ENCODE assay signal across 10 mouse cellular contexts in the genomic region with DNA sequence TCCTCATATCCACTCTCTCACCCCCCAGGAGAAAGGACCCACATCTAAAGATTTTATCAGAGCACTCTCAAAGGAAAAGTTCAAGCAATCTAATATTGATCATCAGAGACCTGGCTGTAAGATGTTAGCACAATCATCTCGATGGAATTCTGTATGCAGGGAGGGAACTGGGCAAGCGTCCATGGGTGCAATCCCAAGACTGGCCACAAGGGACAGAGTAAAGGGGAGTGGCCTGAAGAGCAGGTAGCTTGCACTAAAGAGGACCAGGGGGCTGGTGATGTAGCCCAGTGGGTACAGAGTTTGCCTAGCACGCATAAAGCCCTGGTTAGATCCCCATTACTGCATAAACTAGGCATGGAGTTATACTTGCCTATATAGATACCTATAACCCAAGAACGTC.
DNase-seq lines count a peak whose midpoint lies in the region; ATAC-seq and TF ChIP-seq lines count a peak whose summit lies in the region.
"Had no signal": no experiment of that assay in that cellular context is flagged by ENCODE, and none has a peak within 500 bp of the region (broad histone marks: within the 10 kb centered on the region; RNA-seq: fewer than 3 reads in every experiment).

No protein-coding gene starts in this region.

- no peaks in the 10 kb centered on the region for H3K36me3 ChIP-seq in liver, embryonic 13.5 days
- H3K36me3 ChIP-seq: heart, embryonic 13.5 days; neural tube, embryonic 12.5 days had no signal

- H3K9me3 ChIP-seq in liver, embryonic 13.5 days (replicated peaks) = peaks cover 5% of the 10 kb centered on the region; the same call in 1 of the 2 replicates

- H3K27me3 ChIP-seq in liver, embryonic 13.5 days = peaks cover 29% of the 10 kb centered on the region

- H3K4me3 ChIP-seq in layer of hippocampus, adult 2 months = no peak overlapping the region
- no peak overlapping the region for H3K4me3 ChIP-seq in liver, embryonic 13.5 days (replicated peaks)
- H3K4me3 ChIP-seq: heart, embryonic 13.5 days; neural tube, embryonic 12.5 days had no signal

- TF ChIP-seq CTCF in layer of hippocampus, adult 2 months (conservative IDR thresholded peaks at IDR 0.05) = peak; percentile 83

- peak in 1 of 2 experiments; percentile 70 for DNase-seq in layer of hippocampus, adult 2 months (ENCODE audit: low spot score in 2 of 2)
- DNase-seq in layer of hippocampus, adult 9-11 months = no peak
- DNase-seq in Muller cell, postnatal 12 days (ENCODE audit: inconsistent ontology term) = peak; percentile 64
- DNase-seq in c-Kit-positive CD71-positive TER-119-positive erythroid progenitor cells, embryonic 14.5 days (ENCODE audit: low spot score) = peak; percentile 60
- DNase-seq in gastrocnemius, adult 8-10 months (ENCODE audit: low spot score in 2 of 2) = peak; percentile 43 to 53
- peak; percentile 31 for DNase-seq in liver, embryonic 13.5 days
- DNase-seq in retina, postnatal 7 days (ENCODE audit: low read depth, low spot score) = peak; percentile 56
- peak; percentile 19 for DNase-seq in yolk sac, embryonic 10.5 days (ENCODE audit: low spot score)

- WGBS in liver, embryonic 13.5 days (ENCODE audit: insufficient replicate concordance) = 22% methylated on average over 4 of the region's 4 CpGs

- no peak overlapping the region for H3K4me2 ChIP-seq in liver, embryonic 13.5 days
- H3K4me2 ChIP-seq: heart, embryonic 13.5 days; neural tube, embryonic 12.5 days had no signal

- no peak overlapping the region for H3K9ac ChIP-seq in liver, embryonic 13.5 days
- H3K9ac ChIP-seq: heart, embryonic 13.5 days; neural tube, embryonic 12.5 days had no signal

- ATAC-seq in liver, embryonic 13.5 days (ENCODE audit: low read depth) = peak; percentile 39; the same call in 1 of the 2 replicates

- H3K27ac ChIP-seq in layer of hippocampus, adult 2 months = no peak overlapping the region
- no peak overlapping the region for H3K27ac ChIP-seq in liver, embryonic 13.5 days
- H3K27ac ChIP-seq: heart, embryonic 13.5 days; neural tube, embryonic 12.5 days had no signal

- H3K4me1 ChIP-seq in liver, embryonic 13.5 days (replicated peaks) = 0 out of 2 replicates have a peak, but pooled peaks cover 5% of the 10 kb centered on the region
